Mouse (Mus musculus) embryonic facial prominence, embryonic 14.5 days (tissue): ENCODE data around the gene Grwd1. TPM values are rescaled to one million over a fixed set of nuclear protein-coding genes. Genes with fewer than 3 reads are reported as not detected.

Source experiments
- ATAC-seq: fragments of 200-750 bp; cut with Nextera tagmentation; 2 replicates; pipeline ENCODE4 v1.8.0; 2017; ENCODE audit warnings: low read depth, moderate number of reproducible peaks, moderate TSS enrichment
- DNase-seq: peaks from one replicate; pipeline ENCODE4 v3.0.0-alpha.2; 2015; ENCODE audit warnings: low spot score
- H3K27ac ChIP-seq: fragments of 300-500 bp; sonication (generic); replicated peaks from 2 replicates; pipeline ENCODE4 v1.5.1; 2014; ENCODE audit warnings: low read depth, mild to moderate bottlenecking, low read length, moderate library complexity
- H3K27me3 ChIP-seq: fragments of 300-500 bp; sonication (generic); replicated peaks from 2 replicates; pipeline ENCODE4 v1.6.1; 2014; ENCODE audit warnings: low read length; ENCODE audit not compliant: control insufficient read depth, insufficient read depth
- H3K36me3 ChIP-seq: fragments of 300-500 bp; sonication (generic); 2 replicates; pipeline ENCODE4 v1.6.1; 2014; ENCODE audit warnings: low read length, mixed read lengths; ENCODE audit not compliant: control insufficient read depth, insufficient read depth
- H3K4me1 ChIP-seq: fragments of 300-500 bp; sonication (generic); 2 replicates; pipeline ENCODE4 v1.6.1; 2014; ENCODE audit warnings: antibody characterized with exemption, low read length; ENCODE audit not compliant: control insufficient read depth, insufficient read depth
- H3K4me2 ChIP-seq: fragments of 300-500 bp; sonication (generic); 2 replicates; pipeline ENCODE4 v1.6.1; 2014; ENCODE audit warnings: low read depth, mild to moderate bottlenecking, low read length, moderate library complexity, mixed read lengths
- H3K4me3 ChIP-seq: fragments of 300-500 bp; sonication (generic); 2 replicates; pipeline ENCODE4 v1.5.1; 2014; ENCODE audit warnings: low read depth, mild to moderate bottlenecking, low read length
- H3K9ac ChIP-seq: fragments of 300-500 bp; sonication (generic); 2 replicates; pipeline ENCODE4 v1.6.1; 2014; ENCODE audit warnings: low read depth, mild to moderate bottlenecking, low read length, moderate library complexity, mixed read lengths
- H3K9me3 ChIP-seq: fragments of 300-500 bp; sonication (generic); 2 replicates; pipeline ENCODE4 v1.6.1; 2016; ENCODE audit warnings: low read length; ENCODE audit not compliant: control insufficient read depth
- WGBS: fragments of 180-500 bp; shearing (Covaris S2); extraction: QIAGEN DNeasy Blood & Tissue Kit; methylation state at CpG from one replicate; pipeline ENCODE4 v1.1.7; 2014; 5-methylcytosine and 5-hydroxymethylcytosine counted together
- polyA plus RNA-seq: library from polyadenylated mRNA; unstranded; fragments of >200 nt; fragmentation: Nextera tagmentation; extraction: Ambion mirVana; gene quantifications from 2 replicates; pipeline ENCODE4 v1.2.1, GENCODE M21; 2014

Grwd1 gene
- polyA plus RNA-seq, 1 experiment from 2014 or later, result 53.9 TPM

GRCm38 (mm10) chr7:45798511-45798836 is 32.3 kb downstream of the Grwd1 start:
- ATAC-seq (no peak), DNase-seq (no peak)
- H3K4me2 ChIP-seq, result peak overlapping the region; percentile 82
- 2% methylated on average over 11 of the region's 19 CpGs for whole genome bisulfite sequencing
- peak overlapping the region; percentile 49 for H3K4me3 ChIP-seq
- H3K9ac ChIP-seq, result peak overlapping the region; percentile 66
- H3K36me3 ChIP-seq, result peaks cover 22% of the 10 kb centered on the region; the same call in 1 of the 2 replicates
- H3K27me3 ChIP-seq, result peaks cover 29% of the 10 kb centered on the region
- no peak overlapping the region for H3K27ac ChIP-seq
- H3K9me3 ChIP-seq, result no peaks in the 10 kb centered on the region
- peaks cover 9% of the 10 kb centered on the region; the same call in 1 of the 2 replicates for H3K4me1 ChIP-seq

DNA sequence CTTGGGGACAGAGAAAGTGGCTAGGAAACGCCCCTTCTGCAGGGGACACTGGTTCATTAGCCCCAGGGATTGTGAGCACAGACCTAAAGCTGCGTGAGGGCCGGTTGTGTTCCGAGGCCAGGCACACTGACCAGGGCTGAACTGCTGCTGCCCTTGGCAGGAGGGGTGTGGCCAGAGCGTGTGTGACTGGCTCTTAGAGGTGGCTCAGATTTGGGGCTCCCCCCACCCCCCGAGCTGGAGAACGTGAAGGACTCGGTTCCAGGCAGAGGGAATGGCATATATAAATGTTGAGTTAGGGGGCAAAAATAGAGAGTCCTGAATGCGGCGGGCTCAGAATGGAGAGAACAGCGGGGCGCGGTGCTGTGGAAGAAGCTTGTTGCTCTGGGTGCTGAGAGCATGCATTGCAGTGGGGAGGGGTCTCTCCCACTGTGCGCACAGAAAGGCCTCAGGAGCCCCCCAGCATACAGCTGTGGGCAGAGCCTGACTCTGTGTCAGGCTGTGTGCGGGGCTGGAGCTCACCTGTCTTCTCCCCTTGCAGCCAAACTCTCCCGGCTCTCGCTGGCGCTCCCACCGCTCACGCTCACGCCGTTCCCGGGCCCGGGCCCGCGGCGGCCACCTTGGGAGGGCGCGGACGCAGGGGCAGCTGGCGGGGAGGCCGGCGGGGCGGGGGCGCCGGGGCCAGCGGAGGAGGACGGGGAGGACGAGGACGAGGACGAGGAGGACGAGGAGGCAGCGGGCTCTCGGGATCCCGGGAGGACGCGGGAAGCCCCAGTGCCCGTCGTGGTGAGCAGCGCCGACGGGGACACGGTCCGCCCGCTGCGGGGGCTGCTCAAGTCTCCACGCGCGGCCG is 32.9 kb downstream of the Grwd1 start:
- ATAC-seq (0 out of 2 replicates have a peak, but pooled peaks have one; percentile 3), DNase-seq (no peak)
- peaks cover 26% of the 10 kb centered on the region; the same call in 1 of the 2 replicates for H3K36me3 ChIP-seq
- H3K9ac ChIP-seq, result peak overlapping the region; percentile 66
- H3K4me1 ChIP-seq, result peaks cover 9% of the 10 kb centered on the region; the same call in 1 of the 2 replicates
- peaks cover 29% of the 10 kb centered on the region for H3K27me3 ChIP-seq
- peak overlapping the region; percentile 82 for H3K4me2 ChIP-seq
- H3K4me3 ChIP-seq, result peak overlapping the region; percentile 49
- 3% methylated on average over 30 of the region's 60 CpGs for WGBS
- no peak overlapping the region for H3K27ac ChIP-seq
- no peaks in the 10 kb centered on the region for H3K9me3 ChIP-seq

- Histone ChIP-seq H3K9ac (no peak overlapping the region), H3K36me3 (peaks cover 35% of the 10 kb centered on the region; the same call in 1 of the 2 replicates), H3K9me3 (no peaks in the 10 kb centered on the region), H3K4me3 (no peak overlapping the region), H3K4me1 (peaks cover 9% of the 10 kb centered on the region; the same call in 1 of the 2 replicates), H3K27me3 (peaks cover 29% of the 10 kb centered on the region), H3K27ac (no peak overlapping the region), H3K4me2 (no peak overlapping the region)
- no peak for ATAC-seq
- no peak for DNase-seq
- 42% methylated on average over 6 of the region's 6 CpGs for WGBS
Observed at GRCm38 (mm10) chr7:45796950-45797349, 33.8 kb downstream of the Grwd1 start.

DNA sequence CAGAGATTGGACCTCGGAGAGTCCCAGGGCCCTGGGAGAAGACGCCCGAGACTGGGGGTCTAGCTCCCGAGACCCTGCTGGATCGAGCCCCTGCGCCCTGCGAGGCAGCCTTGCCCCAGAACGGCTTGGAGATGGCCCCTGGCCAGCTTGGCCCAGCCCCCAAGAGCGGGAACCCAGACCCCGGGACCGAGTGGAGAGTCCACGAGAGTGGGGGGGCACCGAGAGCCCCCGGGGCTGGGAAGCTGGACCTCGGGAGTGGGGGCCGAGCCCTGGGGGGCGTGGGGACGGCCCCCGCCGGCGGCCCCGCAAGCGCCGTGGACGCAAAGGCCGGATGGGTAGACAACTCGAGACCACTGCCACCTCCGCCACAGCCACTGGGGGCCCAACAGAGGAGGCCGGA is 35.8 kb downstream of the Grwd1 start:
- Histone ChIP-seq H3K4me3 (no peak overlapping the region), H3K4me2 (no peak overlapping the region), H3K9ac (no peak overlapping the region), H3K36me3 (peaks cover 54% of the 10 kb centered on the region), H3K27me3 (peaks cover 26% of the 10 kb centered on the region), H3K27ac (no peak overlapping the region), H3K9me3 (no peaks in the 10 kb centered on the region), H3K4me1 (peaks cover 9% of the 10 kb centered on the region)
- DNase-seq, result no peak
- 92% methylated on average over 26 of the region's 29 CpGs for WGBS
- no peak for ATAC-seq

- DNase-seq (no peak), ATAC-seq (no peak)
- no peak overlapping the region for H3K4me3 ChIP-seq
- WGBS, result 87% methylated on average over 34 of the region's 44 CpGs
- H3K4me1 ChIP-seq, result peaks cover 9% of the 10 kb centered on the region
- no peak overlapping the region for H3K27ac ChIP-seq
- peaks cover 63% of the 10 kb centered on the region for H3K36me3 ChIP-seq
- no peak overlapping the region for H3K4me2 ChIP-seq
- peaks cover 24% of the 10 kb centered on the region for H3K27me3 ChIP-seq
- no peaks in the 10 kb centered on the region for H3K9me3 ChIP-seq
- no peak overlapping the region for H3K9ac ChIP-seq
Observed at GRCm38 (mm10) chr7:45793969-45794585, 36.7 kb downstream of the Grwd1 start.

DNA sequence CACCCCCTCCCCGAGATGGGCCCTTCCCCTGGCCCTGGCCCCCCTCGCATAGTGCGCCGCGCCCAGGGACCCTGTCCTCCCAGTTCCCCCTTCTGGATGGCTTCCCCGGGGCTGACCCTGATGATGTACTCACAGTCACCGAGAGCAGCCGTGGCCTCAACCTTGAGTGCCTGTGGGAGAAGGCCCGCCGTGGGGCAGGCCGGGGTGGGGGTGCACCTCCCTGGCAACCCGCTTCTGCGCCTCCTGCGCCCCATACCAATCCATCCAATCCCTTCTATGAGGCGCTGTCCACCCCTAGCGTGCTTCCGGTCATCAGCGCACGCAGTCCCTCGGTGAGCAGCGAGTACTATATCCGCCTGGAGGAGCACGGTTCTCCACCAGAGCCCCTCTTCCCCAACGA is 37.5 kb downstream of the Grwd1 start:
- H3K9me3 ChIP-seq, result no peaks in the 10 kb centered on the region
- ATAC-seq (no peak), DNase-seq (no peak)
- H3K9ac ChIP-seq, result no peak overlapping the region
- no peak overlapping the region for H3K27ac ChIP-seq
- no peak overlapping the region for H3K4me3 ChIP-seq
- H3K36me3 ChIP-seq, result peaks cover 67% of the 10 kb centered on the region
- WGBS, result 80% methylated on average over 22 of the region's 24 CpGs
- H3K4me2 ChIP-seq, result no peak overlapping the region
- H3K4me1 ChIP-seq, result peaks cover 4% of the 10 kb centered on the region; the same call in 1 of the 2 replicates
- H3K27me3 ChIP-seq, result peaks cover 16% of the 10 kb centered on the region

DNA sequence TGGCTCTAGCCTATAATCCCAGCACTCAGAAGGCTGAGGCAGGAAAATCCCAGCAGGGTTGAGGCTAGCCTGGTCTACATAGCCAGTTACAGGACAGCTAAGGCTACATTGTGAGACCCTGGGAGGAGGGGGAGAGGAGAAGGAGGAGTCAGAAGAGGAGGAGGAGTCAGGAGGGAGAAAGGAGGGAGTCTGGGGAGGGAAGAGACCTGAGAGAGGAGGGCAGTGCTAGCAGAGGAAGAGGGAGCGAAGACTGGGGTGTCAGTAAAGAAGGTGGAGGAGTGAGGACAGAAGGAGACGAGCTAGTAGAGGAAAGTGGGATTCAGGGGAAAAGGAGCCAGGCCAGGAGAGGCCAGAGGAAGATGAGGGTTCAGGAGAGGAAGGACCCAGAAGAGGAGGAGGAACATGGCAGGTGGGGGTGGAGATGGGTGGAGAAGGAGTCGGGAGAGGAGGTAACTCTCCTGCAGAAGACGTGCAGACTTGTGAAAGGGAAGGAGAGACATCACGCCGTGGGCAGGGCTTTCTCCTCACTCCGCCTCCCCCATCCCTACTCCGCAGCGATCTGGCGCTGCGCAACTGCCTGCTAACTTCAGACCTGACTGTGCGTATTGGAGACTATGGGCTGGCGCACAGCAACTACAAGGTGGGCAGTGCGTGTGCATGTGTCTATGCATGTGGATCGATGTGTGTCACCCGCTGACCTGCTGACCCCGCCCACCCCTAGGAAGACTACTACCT is 38.8 kb downstream of the Grwd1 start:
- Histone ChIP-seq H3K4me1 (peaks cover under 1% of the 10 kb centered on the region; the same call in 1 of the 2 replicates), H3K4me2 (no peak overlapping the region), H3K36me3 (peaks cover 67% of the 10 kb centered on the region), H3K27ac (no peak overlapping the region), H3K4me3 (no peak overlapping the region), H3K9ac (no peak overlapping the region), H3K27me3 (peaks cover 3% of the 10 kb centered on the region; the same call in 1 of the 2 replicates), H3K9me3 (no peaks in the 10 kb centered on the region)
- 86% methylated on average over 17 of the region's 17 CpGs for WGBS
- DNase-seq, result no peak
- ATAC-seq, result no peak

DNA sequence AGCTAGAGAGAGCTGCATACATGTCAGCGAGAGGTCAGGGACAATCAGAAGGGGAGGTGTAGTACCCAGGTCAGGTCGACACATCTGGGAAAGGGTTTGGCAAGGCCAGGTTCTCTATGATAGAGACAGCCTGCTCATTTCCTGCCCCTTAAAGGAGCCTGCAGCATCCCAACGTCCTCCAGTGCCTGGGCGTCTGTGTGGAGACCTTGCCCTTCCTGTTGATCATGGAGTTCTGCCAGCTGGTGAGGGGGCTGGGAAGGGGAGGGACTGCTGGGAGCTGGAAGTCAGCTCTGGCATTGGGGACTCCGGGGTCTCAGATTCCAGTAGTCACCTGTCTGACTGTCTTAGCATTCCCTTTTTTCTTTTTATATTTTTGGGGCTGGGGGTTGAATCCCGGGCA is 40.0 kb downstream of the Grwd1 start:
- H3K9me3 ChIP-seq, result no peaks in the 10 kb centered on the region
- H3K27me3 ChIP-seq, result no peaks in the 10 kb centered on the region
- DNase-seq (no peak), ATAC-seq (no peak)
- WGBS, result 67% methylated on average over 6 of the region's 6 CpGs
- no peak overlapping the region for H3K4me3 ChIP-seq
- peaks cover 6% of the 10 kb centered on the region for H3K4me1 ChIP-seq
- no peak overlapping the region for H3K27ac ChIP-seq
- H3K9ac ChIP-seq, result 0 out of 2 replicates have a peak overlapping the region, but pooled peaks have one; percentile 2
- peaks cover 67% of the 10 kb centered on the region for H3K36me3 ChIP-seq
- no peak overlapping the region for H3K4me2 ChIP-seq
